Mouse (Mus musculus): ENCODE measurements at regions not wholly inside any gene's neighbourhood (a gene's known extent, or its start where the extent isn't known, plus 50 kb on each side); places are given as distances from the start of the nearest gene placed in this dataset.

- no peak for DNase-seq (ENCODE audit: extremely low spot score, low spot score)
These were observed 278.2 kb upstream of the Castor2 start for GRCm38 (mm10) chr5:133821273-133821672.

- DNase-seq (ENCODE audit: extremely low spot score, low spot score): no peak
These were observed 284.0 kb upstream of the Castor2 start for GRCm38 (mm10) chr5:133815462-133815861.

- DNase-seq (ENCODE audit: extremely low spot score, low spot score): no peak
These were observed 285.1 kb upstream of the Castor2 start for GRCm38 (mm10) chr5:133814436-133814835.

GRCm38 (mm10) chr5:133812216-133812615, 287.3 kb upstream of the Castor2 start:
- no peak for DNase-seq (ENCODE audit: extremely low spot score, low spot score)

GRCm38 (mm10) chr5:133806891-133807290, 292.6 kb upstream of the Castor2 start:
- no peak for DNase-seq (ENCODE audit: extremely low spot score, low spot score)

GRCm38 (mm10) chr5:133802001-133802400, 297.5 kb upstream of the Castor2 start:
- DNase-seq (ENCODE audit: extremely low spot score, low spot score): no peak

GRCm38 (mm10) chr5:133795638-133796037, 303.9 kb upstream of the Castor2 start:
- no peak for DNase-seq (ENCODE audit: extremely low spot score, low spot score)

GRCm38 (mm10) chr5:133790726-133791125, 308.8 kb upstream of the Castor2 start:
- no peak for DNase-seq (ENCODE audit: extremely low spot score, low spot score)

- DNase-seq (ENCODE audit: extremely low spot score, low spot score): no peak
These were observed 311.5 kb upstream of the Castor2 start for GRCm38 (mm10) chr5:133788006-133788405.

- no peak for DNase-seq (ENCODE audit: extremely low spot score, low spot score)
These were observed 312.0 kb upstream of the Castor2 start for GRCm38 (mm10) chr5:133787491-133787890.

GRCm38 (mm10) chr5:133776591-133776990, 322.9 kb upstream of the Castor2 start:
- no peak for DNase-seq (ENCODE audit: extremely low spot score, low spot score)

GRCm38 (mm10) chr5:133774116-133774515, 325.4 kb upstream of the Castor2 start:
- DNase-seq (ENCODE audit: extremely low spot score, low spot score): no peak

GRCm38 (mm10) chr5:133768856-133769255, 330.7 kb upstream of the Castor2 start:
- no peak for DNase-seq (ENCODE audit: extremely low spot score, low spot score)

- DNase-seq (ENCODE audit: extremely low spot score, low spot score): no peak
These were observed 341.7 kb upstream of the Castor2 start for GRCm38 (mm10) chr5:133757817-133758216.

- DNase-seq (ENCODE audit: extremely low spot score, low spot score): no peak
These were observed 345.3 kb upstream of the Castor2 start for GRCm38 (mm10) chr5:133754180-133754579.

- DNase-seq (ENCODE audit: extremely low spot score, low spot score): no peak
These were observed 345.9 kb upstream of the Castor2 start for GRCm38 (mm10) chr5:133753461-133754160.

- DNase-seq (ENCODE audit: extremely low spot score, low spot score): no peak
These were observed 352.6 kb upstream of the Castor2 start for GRCm38 (mm10) chr5:133746960-133747359.

GRCm38 (mm10) chr5:133746411-133746810, 353.1 kb upstream of the Castor2 start:
- DNase-seq (ENCODE audit: extremely low spot score, low spot score): no peak

- DNase-seq (ENCODE audit: extremely low spot score, low spot score): no peak
These were observed 355.4 kb upstream of the Castor2 start for GRCm38 (mm10) chr5:133744136-133744535.

- no peak for DNase-seq (ENCODE audit: extremely low spot score, low spot score)
These were observed 355.9 kb upstream of the Castor2 start for GRCm38 (mm10) chr5:133743606-133744005.

GRCm38 (mm10) chr5:133731871-133732270, 367.6 kb upstream of the Castor2 start:
- DNase-seq (ENCODE audit: extremely low spot score, low spot score): no peak

GRCm38 (mm10) chr5:133718187-133719078, 381.1 kb upstream of the Castor2 start:
- no peak for DNase-seq (ENCODE audit: extremely low spot score, low spot score)

Data from neural tube, embryonic 10.5 days (tissue).